Mouse (Mus musculus) ES-Bruce4 (cell line): ENCODE results near the gene S100a16.

ENCODE experiments used
- CTCF ChIP-seq: IDR thresholded peaks from one replicate; pipeline ENCODE4 v1.8.1; 2011; ENCODE audit warnings: low read depth, low read length
- EP300 ChIP-seq: IDR thresholded peaks from 2 replicates; pipeline ENCODE4 v1.6.1; 2011; ENCODE audit warnings: low read depth, low read length; ENCODE audit not compliant: insufficient read depth
- POLR2A ChIP-seq: IDR thresholded peaks from one replicate; pipeline ENCODE4 v1.8.1; 2011; ENCODE audit warnings: low read length; ENCODE audit not compliant: insufficient read depth

GRCm38 (mm10) chr3:90540904-90541303, 3.9 kb downstream of the S100a16 start:
- TF ChIP-seq POLR2A = no peak
- no peak for TF ChIP-seq CTCF
- TF ChIP-seq EP300 = no peak
